Mouse (Mus musculus) embryonic fibroblast, embryonic 13.5 days (primary cell): ENCODE data around the gene Daxx.
"Not testable (repeated sequence)": the region's sequence is repeated elsewhere in the genome, so short reads cannot be mapped to it uniquely, and the experiment has no call there.

Experiments
- CTCF ChIP-seq: IDR thresholded peaks from 2 replicates; pipeline ENCODE4 v1.5.1; 2011; ENCODE audit warnings: mild to moderate bottlenecking, control low read depth, low read length, moderate library complexity, borderline replicate concordance; ENCODE audit not compliant: insufficient read depth
- POLR2A ChIP-seq: IDR thresholded peaks from 2 replicates; pipeline ENCODE4 v1.6.1; 2011; ENCODE audit warnings: low read depth, mild to moderate bottlenecking, control low read depth, low read length, moderate library complexity

GRCm38 (mm10) chr17:33873537-33873936, 35.7 kb upstream of the Daxx start, which contains the start of gene Gm7029:
- not testable (repeated sequence) for TF ChIP-seq CTCF, POLR2A
